Mouse (Mus musculus) urinary bladder, postnatal 36 days (tissue): ENCODE results near the gene Rnf111.
A peak's percentile ranks its signal among the peaks of the same experiment; 100 is the strongest.

ENCODE experiments used
- DNase-seq, 2 experiments: peaks; one replicate each; pipeline ENCODE4 v3.0.0; 2022; ENCODE audit warnings: low spot score in 2 of 2, mixed read lengths in 1 of 2

Rnf111 gene

DNA sequence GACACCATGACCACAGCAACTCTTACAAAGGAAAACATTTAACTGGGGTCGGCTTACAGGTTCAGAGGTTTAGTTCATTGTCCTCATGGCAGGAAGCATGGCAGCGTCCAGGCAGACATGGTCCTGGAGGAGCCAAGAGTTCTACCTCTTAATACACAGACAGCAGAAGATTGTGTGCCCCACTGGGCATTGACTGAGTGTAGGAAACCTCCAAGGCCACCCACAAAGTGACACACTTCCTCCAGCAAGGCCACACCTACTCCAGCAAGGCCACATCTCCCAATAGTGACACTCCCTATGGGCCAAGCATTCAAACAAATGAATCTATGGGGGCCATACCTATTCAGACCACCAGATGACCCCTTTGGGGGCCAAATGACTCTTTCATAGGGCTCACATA lies 107.4 kb downstream of the Rnf111 start:
- DNase-seq = no peak

DNA sequence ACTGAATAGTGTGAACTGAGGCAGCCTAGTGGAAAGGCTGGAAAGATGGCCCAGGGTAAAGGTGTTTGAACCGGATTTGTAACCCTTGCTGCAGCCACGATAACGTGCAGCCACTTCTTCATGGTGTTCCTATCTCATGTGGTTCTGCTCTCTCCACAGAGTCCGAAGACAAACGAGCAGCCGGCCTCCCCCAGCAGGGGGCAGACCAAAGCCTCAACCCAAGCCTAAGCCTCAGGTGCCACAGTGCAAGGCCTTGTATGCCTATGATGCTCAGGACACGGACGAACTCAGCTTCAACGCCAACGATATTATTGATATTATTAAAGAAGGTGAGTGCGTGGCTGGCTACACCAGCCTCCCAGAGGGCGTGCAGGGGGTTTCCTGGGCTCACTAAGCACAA lies 107.9 kb downstream of the Rnf111 start:
- no peak for DNase-seq

DNA sequence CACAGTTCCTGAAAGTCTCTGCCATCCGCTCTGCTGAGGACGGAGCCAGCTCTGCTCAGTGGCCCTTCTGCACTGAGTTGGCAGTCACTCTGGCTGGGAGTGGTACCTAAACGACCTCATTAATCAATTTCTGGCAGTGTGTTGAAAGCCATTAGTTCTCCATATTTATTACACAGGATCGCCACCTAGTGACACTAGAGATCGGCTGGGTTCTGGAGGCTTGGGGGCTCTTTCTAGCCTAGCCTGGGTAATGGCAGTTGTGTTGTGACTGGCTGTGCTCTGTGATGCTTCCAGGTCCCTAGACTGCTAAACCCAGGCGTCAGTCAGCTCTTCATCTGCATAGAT lies 111.0 kb downstream of the Rnf111 start:
- DNase-seq = peak in 1 of 2 experiments; percentile 36

DNA sequence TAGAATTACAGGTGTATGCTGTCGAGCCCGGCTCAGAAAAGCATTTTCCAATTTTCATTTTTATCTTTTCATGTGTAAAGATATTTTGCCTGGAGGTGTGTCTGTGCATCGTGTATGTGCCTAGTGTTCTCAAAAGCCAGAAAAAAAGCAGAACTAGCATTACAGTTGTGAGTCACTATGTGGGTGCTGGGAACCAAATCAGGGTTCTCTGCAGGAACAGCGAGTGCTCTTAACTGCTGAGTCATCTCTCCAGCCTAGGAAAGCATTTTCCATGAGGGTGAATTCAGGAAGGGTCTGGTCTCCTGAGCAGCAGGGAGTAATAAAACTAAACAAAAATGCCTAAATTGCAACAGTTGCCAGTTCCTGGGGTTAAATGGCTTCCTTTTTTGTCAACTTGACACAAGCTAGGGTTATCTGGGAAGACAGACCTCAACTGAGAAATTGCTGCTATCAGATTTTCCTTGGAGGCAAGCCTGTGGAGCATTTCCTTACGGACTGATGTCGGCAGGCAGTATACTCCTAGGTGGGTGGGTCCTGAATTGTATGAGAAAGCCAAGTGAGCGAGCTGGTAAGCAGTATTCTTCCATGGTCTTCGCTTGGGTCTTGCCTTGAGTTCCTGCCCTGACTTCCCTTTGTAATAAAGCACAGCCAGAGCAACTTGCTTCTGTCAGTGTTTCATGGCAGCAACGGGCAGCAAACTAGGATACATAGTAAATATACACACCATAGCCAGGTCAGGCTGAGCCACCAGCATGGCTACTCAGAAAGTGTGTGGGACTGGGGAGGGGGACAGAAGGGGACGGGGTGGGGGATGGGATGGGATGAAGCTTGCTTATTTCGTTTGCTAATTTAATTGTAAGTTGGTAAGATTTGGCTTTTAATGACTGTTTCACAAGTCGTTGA lies 111.6 kb downstream of the Rnf111 start:
- no peak for DNase-seq

DNA sequence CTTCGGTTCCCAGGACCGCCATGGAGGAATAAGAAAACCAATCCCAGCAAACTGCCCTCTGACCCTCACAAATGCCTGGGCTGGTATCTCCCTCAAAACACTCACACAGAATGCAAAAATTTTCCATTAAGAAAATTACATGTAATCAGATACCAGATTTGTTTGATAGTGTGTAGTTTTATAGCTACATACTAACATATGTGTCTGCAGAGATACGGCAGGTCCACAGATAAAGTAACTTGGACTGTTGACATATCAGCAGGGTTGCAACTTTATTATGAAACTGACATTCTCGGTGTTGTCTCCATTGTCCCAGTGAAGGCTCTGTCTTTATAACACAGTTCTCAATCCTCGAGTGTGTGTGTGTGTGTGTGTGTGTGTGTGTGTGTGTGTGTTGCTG lies 112.5 kb downstream of the Rnf111 start:
- no peak for DNase-seq

DNA sequence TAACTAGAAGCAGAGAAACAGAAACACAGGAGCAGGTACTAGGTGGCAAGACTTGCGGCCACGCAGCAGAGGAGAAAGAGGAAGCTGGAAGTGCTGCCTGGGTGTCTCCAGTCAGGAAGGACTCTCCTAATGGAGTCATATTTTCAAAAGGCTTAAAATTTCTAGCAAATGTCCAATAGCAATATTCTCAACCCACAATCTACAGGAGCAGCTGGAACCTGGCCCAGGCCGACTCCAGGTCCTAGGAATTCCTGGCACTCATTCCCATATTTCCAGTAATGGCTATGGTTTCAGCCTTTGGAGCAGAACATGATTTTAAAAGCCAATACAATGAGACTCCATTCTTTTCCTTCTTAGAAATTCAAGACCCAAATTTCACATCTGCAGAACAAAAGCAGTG lies 114.0 kb downstream of the Rnf111 start:
- no peak for DNase-seq

DNA sequence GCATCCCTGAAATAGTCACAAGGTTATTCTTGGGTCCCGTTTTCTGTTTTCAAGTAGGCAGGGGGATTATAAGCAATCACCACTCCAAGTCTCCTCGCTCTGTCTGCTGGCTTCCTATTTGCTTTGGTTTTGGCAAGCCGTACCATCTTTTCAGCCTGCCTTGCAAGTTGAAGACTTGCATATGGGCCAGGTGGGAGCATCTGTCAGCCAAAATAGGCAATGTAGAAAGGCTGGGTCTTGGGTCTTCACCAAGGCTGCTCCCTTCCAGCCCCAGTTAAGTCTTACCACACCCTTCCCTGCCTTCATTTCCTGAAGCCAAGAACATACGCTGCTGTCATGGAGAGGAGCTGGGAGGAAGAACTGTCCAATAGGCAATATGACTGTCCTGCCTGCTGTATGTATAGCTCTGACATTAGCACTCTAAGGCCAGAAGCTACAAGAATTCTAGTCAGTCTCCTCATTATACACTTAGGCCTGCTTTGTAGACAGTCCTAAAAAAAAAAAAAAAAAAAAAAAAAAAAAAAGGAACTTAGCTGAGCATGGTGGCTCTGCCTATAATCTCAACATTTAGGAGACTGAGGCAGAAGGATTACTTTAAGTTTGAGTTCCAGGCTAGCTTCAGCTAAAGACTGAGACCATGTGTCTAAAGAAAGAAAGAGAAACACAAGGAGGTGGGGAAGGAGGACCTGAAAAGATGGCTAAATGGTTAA lies 116.0 kb downstream of the Rnf111 start:
- no peak for DNase-seq

DNA sequence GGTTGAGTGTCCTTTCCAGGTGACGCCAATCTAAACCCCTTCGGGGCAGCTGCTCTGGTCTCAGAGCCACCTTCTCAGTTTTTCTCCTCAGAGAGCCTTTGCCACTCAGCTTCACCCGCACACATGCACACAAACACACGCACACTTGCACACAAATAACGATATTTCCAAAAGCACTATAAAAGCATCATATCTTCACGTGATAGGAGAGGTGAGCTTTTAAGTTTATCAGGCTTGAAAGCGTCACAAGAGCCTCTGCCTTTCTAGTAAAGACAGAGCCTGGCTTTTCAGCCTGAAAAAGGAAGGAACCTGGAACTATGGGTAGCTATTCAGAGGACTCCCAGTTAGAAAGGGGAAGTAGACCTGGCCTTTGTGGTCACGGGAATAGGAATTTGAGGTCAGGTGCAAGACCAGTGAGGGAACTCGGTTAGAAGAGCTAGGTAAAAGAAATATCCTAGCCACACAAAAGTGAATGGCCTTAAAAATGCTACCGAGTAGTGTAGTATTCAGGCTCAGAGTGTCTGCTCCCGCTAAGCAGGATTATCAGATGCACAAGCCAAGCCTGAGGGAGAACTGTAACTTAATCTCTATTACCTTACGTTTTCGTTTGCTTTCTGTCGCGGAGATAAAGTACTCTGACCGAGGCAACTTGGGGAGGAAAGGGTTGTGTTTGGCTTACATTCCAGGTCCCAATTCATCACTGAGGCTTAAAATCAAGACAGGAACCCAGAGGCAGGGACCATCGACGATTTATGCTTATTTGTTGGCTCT lies 118.4 kb downstream of the Rnf111 start:
- no peak for DNase-seq

DNA sequence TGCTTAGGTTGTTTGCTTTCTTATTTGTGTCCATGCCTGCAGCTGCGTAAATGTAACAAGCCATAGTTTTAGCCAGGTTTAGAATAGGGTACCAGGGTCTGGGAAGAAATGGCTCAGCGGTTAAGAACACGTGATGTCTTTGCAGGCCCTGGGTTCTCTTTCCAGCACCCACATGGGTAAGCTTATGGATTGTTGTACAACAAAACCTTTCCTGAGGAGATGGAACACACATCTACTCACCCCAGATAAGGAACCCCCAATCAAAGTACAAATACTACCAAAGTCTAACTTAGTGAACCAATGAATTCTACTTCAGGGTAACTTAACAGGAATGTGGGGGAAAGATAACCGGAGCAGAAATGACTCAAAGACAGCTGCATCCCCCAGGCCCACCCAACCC lies 119.0 kb downstream of the Rnf111 start:
- DNase-seq = no peak

DNA sequence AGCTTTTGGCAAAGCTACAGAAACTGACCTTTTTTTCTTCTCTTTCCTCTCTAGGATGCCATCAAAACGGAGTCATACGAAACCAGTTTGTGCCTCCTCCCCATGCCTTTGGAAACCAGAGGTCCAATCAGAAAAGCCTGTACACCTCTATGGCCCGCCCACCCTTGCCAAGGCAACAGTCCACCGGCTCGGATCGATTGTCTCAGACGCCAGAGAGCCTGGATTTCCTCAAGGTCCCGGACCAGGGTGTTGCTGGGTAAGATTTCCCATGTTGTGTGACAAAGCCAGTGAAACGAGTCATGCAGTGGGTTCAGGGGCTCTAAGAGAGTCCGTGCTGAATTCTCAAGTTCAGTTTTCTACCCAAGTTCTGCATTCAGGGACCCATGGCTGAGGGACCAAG lies 119.8 kb downstream of the Rnf111 start:
- no peak for DNase-seq

DNA sequence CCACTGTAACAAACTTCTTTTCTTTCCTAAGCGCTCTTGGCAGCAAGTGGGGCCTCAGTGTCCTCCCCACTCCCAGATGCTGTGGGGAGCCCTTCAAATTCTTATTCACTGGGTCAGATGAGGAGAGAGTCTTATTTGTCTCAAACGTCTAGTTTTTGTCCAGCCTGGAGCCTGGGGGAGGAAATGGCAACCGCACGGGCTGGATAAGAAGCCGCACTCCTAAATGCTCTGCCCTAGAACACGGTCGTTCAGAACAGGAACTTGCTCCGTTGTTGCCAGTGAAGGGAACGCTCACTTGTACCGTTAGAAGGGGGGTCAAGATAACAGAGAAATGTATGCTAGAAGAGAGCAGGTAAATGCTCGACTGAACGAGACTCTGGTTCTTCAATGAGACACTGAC lies 121.4 kb downstream of the Rnf111 start:
- no peak for DNase-seq

DNA sequence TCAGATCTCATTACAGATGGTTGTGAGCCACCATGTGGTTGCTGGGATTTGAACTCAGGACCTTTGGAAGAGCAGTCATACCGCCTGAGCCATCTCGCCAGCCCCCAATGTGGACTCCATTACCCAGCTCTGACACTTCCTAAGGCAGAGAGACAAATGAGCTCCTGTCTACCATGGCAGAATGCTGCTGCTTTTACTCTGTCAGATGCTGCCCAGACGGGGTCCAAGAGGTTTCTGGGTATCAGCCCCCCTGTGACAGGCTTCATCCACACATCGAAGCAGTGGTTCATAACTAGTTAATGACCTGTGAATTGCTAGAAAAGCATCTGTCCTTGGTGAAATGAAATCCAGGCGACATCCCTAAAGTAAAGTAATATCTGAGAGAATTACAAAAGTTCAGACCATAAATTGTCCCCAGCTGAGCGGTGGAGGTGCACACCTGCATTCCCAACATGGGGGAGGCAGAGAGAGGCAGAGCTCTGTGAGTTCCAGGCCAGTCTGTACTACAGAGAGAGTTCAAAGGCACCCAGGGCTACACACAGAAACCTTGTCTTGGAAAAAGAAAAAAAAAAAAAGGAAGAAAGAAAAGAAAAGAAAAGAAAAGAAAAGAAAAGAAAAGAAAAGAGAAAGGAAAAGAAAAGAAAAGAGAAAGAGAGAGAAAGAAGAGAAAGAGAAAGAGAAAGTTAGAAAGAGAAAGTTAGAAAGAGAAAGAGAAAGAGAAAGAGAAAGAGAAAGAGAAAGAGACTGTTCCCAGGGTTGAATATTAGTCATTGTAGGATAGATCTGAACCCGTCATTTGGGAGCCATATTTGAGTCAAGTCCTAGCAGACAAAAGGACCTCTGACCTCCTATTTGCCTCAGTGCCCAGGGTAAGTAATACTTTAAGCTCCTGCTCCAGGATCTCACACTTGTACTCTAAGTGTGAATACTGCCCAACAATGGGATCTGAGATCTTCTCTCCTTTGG lies 123.7 kb downstream of the Rnf111 start:
- no peak for DNase-seq
